Mouse (Mus musculus) left cerebral cortex, adult 8-10 months (tissue): Measurements from ENCODE around the gene Adam8. TPM values are rescaled to one million over a fixed set of nuclear protein-coding genes. Genes with fewer than 3 reads are reported as not detected.

Experiments
- DNase-seq, 2 experiments: peaks; one replicate each; pipeline ENCODE4 v3.0.0; 2022; ENCODE audit warnings: low spot score in 2 of 2
- microRNA-seq, 2 experiments: library from miRNA; unstranded; fragments of <30 nt; microRNA quantifications; one replicate each; pipeline ENCODE4 v1.2.0; 2022
- total RNA-seq, 4 experiments: library from RNA; stranded (reverse); gene quantifications; 2 replicates each; pipeline ENCODE4 v1.2.4; 2022

The Adam8 gene
- total RNA-seq, 4 experiments from 2014 or later = 1.1 to 3.6 (median 1.9) TPM

GRCm38 (mm10) chr7:139946032-139946431 lies 46.3 kb downstream of the Adam8 start:
- DNase-seq = no peak

GRCm38 (mm10) chr7:139945516-139945915 lies 46.8 kb downstream of the Adam8 start:
- no peak for DNase-seq

GRCm38 (mm10) chr7:139944291-139945240 lies 47.8 kb downstream of the Adam8 start:
- DNase-seq = no peak

DNA sequence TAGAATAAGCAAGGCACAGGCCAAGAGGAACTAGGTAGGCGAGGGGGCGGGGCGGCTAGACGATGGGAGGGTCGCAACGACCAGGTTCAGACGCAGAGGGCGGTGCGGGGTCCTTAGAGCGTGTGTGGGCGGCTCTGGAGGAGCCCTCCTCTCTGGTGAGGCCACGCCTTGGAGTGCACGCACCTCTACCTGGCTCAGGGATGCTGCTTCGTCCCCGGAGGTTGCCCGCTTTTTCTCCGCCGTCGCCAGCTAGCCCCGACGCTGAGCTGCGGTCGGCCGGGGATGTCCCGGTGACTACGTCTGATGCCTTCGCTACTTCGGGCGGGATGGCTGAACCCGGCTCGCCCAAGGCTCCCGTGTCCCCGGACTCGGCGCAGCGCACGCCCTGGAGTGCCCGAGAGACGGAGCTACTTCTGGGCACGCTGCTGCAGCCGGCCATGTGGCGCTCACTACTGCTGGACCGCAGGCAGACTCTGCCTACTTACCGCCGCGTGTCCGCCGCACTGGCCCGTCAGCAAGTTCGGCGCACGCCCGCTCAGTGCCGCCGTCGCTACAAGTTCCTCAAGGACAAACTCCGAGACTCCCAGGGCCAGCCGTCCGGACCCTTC lies 48.6 kb downstream of the Adam8 start, which contains the start of gene Utf1:
Gene Utf1, plus strand, starts transcription at position 116 of the 608 bp plus-strand sequence.
- no peak for DNase-seq

DNA sequence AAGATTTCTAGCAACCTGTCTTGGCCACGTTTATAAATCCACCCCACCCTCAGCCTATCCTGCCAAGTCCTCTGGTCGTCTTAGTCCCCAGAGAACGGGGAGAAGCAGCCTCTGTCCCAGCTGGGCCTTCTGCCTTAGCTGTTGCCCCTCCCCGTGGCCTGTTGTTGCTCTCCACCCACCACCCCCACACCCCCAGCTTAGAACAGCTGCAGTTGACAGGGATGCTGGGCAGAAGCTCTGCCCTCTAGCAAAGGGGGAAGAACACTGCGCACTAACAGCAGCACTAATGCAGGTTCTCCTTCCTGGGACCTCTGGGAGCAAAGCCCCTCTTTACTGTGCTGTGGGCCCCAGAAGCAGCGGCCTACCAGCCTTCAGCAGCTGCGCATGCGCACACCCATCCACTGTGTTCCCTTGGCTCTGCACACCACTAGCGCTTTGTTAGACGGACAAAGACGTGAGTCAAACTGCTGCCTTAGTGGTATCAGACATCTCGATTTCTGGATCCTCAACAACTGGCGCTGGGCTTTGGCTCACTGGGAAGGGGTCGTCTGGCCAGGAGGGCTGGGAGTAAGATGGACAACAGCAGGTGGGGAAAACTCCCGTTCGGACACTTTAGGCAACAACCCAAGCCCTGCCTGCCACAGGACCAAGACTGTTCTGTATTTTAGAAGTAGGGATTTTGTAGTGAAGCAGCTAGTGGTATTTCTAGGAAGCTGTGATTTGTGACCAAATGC lies 51.7 kb downstream of the Adam8 start:
- no peak for DNase-seq

DNA sequence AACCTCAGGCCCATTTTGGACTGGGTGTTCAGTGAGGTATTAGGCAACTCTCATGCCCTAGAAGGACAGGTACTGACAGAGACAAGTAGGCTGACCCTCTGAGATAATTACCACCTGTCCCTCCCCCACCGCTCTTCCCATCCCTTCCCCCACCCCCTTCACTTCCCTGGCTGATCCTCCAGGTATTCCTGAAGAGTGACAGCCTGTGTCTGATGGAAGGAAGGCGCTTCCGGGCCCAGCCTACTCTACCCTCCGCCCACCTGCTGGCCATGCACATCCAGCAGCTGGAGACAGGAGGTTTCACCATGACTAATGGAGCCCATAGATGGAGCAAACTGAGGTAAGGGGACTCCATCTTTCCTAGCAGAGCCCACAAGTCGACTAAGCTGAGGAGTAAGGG lies 54.6 kb downstream of the Adam8 start:
- no peak for DNase-seq

DNA sequence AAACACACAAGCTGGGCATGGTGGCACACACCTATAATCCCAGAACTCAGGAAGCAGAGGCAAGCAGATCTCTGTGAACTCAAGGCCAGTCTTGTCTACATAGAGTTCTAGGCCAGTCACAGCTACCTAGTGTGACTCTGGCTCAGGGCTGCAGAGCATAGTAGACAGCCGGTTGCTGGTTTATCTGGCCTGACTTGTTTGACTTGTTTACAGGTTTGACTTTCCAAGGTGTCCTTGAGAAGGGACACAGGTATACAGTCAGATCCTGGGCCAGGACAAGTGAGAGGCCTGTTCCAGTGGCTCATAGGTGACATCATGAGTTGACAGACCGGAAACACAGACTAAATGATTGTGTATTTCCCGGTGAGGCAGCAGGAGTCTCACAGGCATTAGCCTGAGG lies 55.2 kb downstream of the Adam8 start:
- no peak for DNase-seq

- DNase-seq = no peak
These were observed 55.7 kb downstream of the Adam8 start for GRCm38 (mm10) chr7:139936705-139937104.

DNA sequence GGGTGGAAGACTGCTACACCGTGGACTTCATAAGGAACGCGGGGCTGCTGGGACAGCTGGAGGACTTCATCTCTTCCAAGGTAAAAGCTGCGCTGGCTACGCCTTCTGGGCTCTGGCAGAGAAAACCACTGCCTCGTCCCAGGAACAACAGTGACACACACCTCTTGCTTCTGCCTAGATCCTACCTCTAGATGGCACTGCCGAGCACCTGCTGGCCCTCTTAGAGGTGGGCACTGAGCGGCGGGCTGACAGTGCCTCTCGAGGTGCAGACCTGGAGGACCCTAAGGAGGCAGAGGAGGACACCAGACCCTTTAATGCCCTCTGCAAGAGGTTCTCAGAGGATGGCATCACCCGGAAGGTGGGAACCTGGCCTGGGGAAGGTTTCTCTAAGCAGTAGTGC lies 61.6 kb downstream of the Adam8 start:
- DNase-seq = no peak

Small RNA genes within 50 kb of the gene (microRNA-seq; reads per million reads assigned to microRNA genes)
- gene Mir202 (0.22 to 1.7 reads per million in 2 experiments), gene Mir7062 (2.0 to 3.4 reads per million in 2 experiments), gene mmu-mir-7686 (0 reads per million in 2 experiments)

Other genes with a start within 250 kb of the Adam8 start
- 10 to 100 TPM; 47.0 to 62.4 (median 50.4) TPM for gene Adgra1, start 158.4 kb downstream of the Adam8 start, total RNA-seq
- 10 to 100 TPM; 77.0 to 82.3 (median 80.2) TPM for gene Kndc1, start 97.9 kb downstream of the Adam8 start, total RNA-seq
- not detected for gene Utf1, start 48.8 kb downstream of the Adam8 start, total RNA-seq
- 1 to 10 TPM; 1.1 to 1.7 (median 1.2) TPM for gene 6430531B16Rik, start 13.8 kb downstream of the Adam8 start, total RNA-seq
- 10 to 100 TPM; 19.6 to 28.2 (median 23.3) TPM for gene Zfp511, start 43.8 kb upstream of the Adam8 start, total RNA-seq
- 10 to 100 TPM; 36.6 to 44.2 (median 42.8) TPM for gene Tubgcp2, start 44.1 kb upstream of the Adam8 start, total RNA-seq
- gene Msx3, start 56.5 kb upstream of the Adam8 start, total RNA-seq = under 1 TPM in 2 of 4 experiments, not detected in 2; 0.14 to 0.19 TPM
- 100 to 1,000 TPM; 184 to 218 (median 213) TPM for gene Caly, start 90.0 kb upstream of the Adam8 start, total RNA-seq
- not detected for gene Prap1, start 100.8 kb upstream of the Adam8 start, total RNA-seq
- gene Fuom, start 109.9 kb upstream of the Adam8 start, total RNA-seq = 10 to 100 TPM; 45.1 to 51.0 (median 49.0) TPM
- 1 to 10 TPM; 6.7 to 7.9 (median 7.3) TPM for gene Paox, start 123.2 kb upstream of the Adam8 start, total RNA-seq
- gene Echs1, start 123.9 kb upstream of the Adam8 start, total RNA-seq = 10 to 100 TPM; 56.9 to 64.5 (median 59.3) TPM
- 10 to 100 TPM; 22.1 to 31.4 (median 27.4) TPM for gene Mtg1, start 145.0 kb upstream of the Adam8 start, total RNA-seq
- 100 to 1,000 TPM; 121 to 142 (median 130) TPM for gene Sprn, start 162.3 kb upstream of the Adam8 start, total RNA-seq
- not detected for gene Olfr522, start 172.2 kb upstream of the Adam8 start, total RNA-seq
- under 1 TPM in 2 of 4 experiments, not detected in 2; 0.11 to 0.16 TPM for gene Olfr523, start 180.7 kb upstream of the Adam8 start, total RNA-seq
- not detected for gene Olfr524, start 213.4 kb upstream of the Adam8 start, total RNA-seq
- under 1 TPM in 1 of 4 experiments, not detected in 3; 0.09 TPM for gene Cd163l1, start 225.7 kb upstream of the Adam8 start, total RNA-seq